Mouse (Mus musculus) small intestine, adult 2 months (tissue): ENCODE data around the gene Usp54. TPM values are rescaled to one million over a fixed set of nuclear protein-coding genes. Genes with fewer than 3 reads are reported as not detected.
A peak's percentile ranks its signal among the peaks of the same experiment; 100 is the strongest.

ENCODE experiments used
- H3K27ac ChIP-seq: fragments of 200-500 bp; 2 replicates; pipeline ENCODE4 v1.5.1; 2012; ENCODE audit warnings: low read depth, low read length, control low read depth, inconsistent platforms; ENCODE audit not compliant: insufficient read depth
- H3K27me3 ChIP-seq: fragments of 200-500 bp; 2 replicates; pipeline ENCODE4 v1.6.1; 2012; ENCODE audit warnings: mild to moderate bottlenecking, moderate library complexity, low read length, inconsistent platforms; ENCODE audit not compliant: control insufficient read depth, insufficient read depth
- H3K36me3 ChIP-seq: fragments of 200-500 bp; 2 replicates; pipeline ENCODE4 v1.6.1; 2012; ENCODE audit warnings: mild to moderate bottlenecking, low read length, control low read depth, inconsistent platforms; ENCODE audit not compliant: control insufficient read depth, insufficient read depth
- H3K4me1 ChIP-seq: fragments of 200-500 bp; 2 replicates; pipeline ENCODE4 v1.6.1; 2012; ENCODE audit warnings: low read length, inconsistent platforms, mixed read lengths; ENCODE audit not compliant: control insufficient read depth, insufficient read depth, insufficient read length
- H3K4me3 ChIP-seq: fragments of 200-500 bp; 2 replicates; pipeline ENCODE4 v1.5.1; 2012; ENCODE audit warnings: low read depth, mild to moderate bottlenecking, control low read depth, inconsistent platforms, low read length, moderate library complexity
- CTCF ChIP-seq: fragments of 200-500 bp; IDR thresholded peaks from 2 replicates; pipeline ENCODE4 v1.5.1; 2012; ENCODE audit warnings: low read depth, mild to moderate bottlenecking, control low read depth, inconsistent platforms, low read length, moderate library complexity, mixed read lengths; ENCODE audit not compliant: insufficient replicate concordance, insufficient read length; ENCODE audit errors: extremely low read depth
- POLR2A ChIP-seq: fragments of 200-500 bp; IDR thresholded peaks from 2 replicates; pipeline ENCODE4 v1.6.1; 2012; ENCODE audit warnings: low read depth, mild to moderate bottlenecking, control low read depth, inconsistent platforms, low read length, moderate library complexity
- WGBS: fragments of 180-500 bp; shearing (Covaris S2); methylation state at CpG from one replicate; pipeline ENCODE4 v1.1.7; 2018; 5-methylcytosine and 5-hydroxymethylcytosine counted together
- polyA plus RNA-seq: library from polyadenylated mRNA; depleted of rRNA; stranded (reverse); fragments of >200 nt; gene quantifications from 2 replicates; pipeline ENCODE4 v1.2.3, GENCODE M21; 2012; rRNA removed

The Usp54 gene
- 1.2 and 1.4 TPM in 2 replicates for polyA plus RNA-seq

GRCm38 (mm10) chr14:20640644-20641437, at the start of gene Usp54:
Gene Usp54, minus strand, starts transcription at chr14:20641063.
- TF ChIP-seq CTCF (no peak), POLR2A (peak; percentile 89)
- Histone ChIP-seq H3K4me1 (peaks cover 3% of the 10 kb centered on the region; the same call in 1 of the 2 replicates), H3K27ac (peak within 1 kb of the TSS; percentile 94), H3K4me3 (peak within 1 kb of the TSS; percentile 97), H3K36me3 (no peaks in the 10 kb centered on the region; the same call in 1 of the 2 replicates), H3K27me3 (no peaks in the 10 kb centered on the region)
- WGBS, result under 1% methylated on average over 73 of the region's 73 CpGs

- Histone ChIP-seq H3K4me3 (no peak overlapping the region), H3K27ac (no peak overlapping the region), H3K27me3 (no peaks in the 10 kb centered on the region), H3K36me3 (peaks cover 91% of the 10 kb centered on the region), H3K4me1 (no peaks in the 10 kb centered on the region)
- TF ChIP-seq POLR2A (no peak), CTCF (no peak)
- 84% methylated on average over 2 of the region's 2 CpGs for WGBS
Measured at GRCm38 (mm10) chr14:20689009-20689408, 48.1 kb upstream of the Usp54 start.

GRCm38 (mm10) chr14:20686576-20686975, 45.7 kb upstream of the Usp54 start:
- H3K4me1 ChIP-seq, result peaks cover 6% of the 10 kb centered on the region; the same call in 1 of the 2 replicates
- peaks cover 93% of the 10 kb centered on the region for H3K36me3 ChIP-seq
- 93% methylated on average over 3 of the region's 3 CpGs for WGBS
- TF ChIP-seq CTCF (no peak), POLR2A (no peak)
- H3K27me3 ChIP-seq, result no peaks in the 10 kb centered on the region
- H3K4me3 ChIP-seq, result no peak overlapping the region
- no peak overlapping the region for H3K27ac ChIP-seq

GRCm38 (mm10) chr14:20682498-20682897, 41.6 kb upstream of the Usp54 start:
- TF ChIP-seq CTCF, result no peak
- no peak for TF ChIP-seq POLR2A
- Histone ChIP-seq H3K27me3 (no peaks in the 10 kb centered on the region), H3K4me3 (no peak overlapping the region), H3K4me1 (peaks cover 7% of the 10 kb centered on the region; the same call in 1 of the 2 replicates), H3K27ac (peak overlapping the region; percentile 25; the same call in 1 of the 2 replicates), H3K36me3 (peaks cover 91% of the 10 kb centered on the region)
- 25% methylated on average over 3 of the region's 3 CpGs for WGBS

- peaks cover 8% of the 10 kb centered on the region; the same call in 1 of the 2 replicates for H3K4me1 ChIP-seq
- H3K27me3 ChIP-seq, result no peaks in the 10 kb centered on the region
- WGBS, result 75% methylated on average over 2 of the region's 2 CpGs
- H3K36me3 ChIP-seq, result peaks cover 88% of the 10 kb centered on the region
- H3K4me3 ChIP-seq, result no peak overlapping the region
- TF ChIP-seq POLR2A (no peak), CTCF (no peak)
- H3K27ac ChIP-seq, result peak overlapping the region; percentile 25
Measured at GRCm38 (mm10) chr14:20681742-20682141, 40.9 kb upstream of the Usp54 start.

GRCm38 (mm10) chr14:20677906-20678305, 37.0 kb upstream of the Usp54 start:
- 72% methylated on average over 4 of the region's 4 CpGs for WGBS
- Histone ChIP-seq H3K27me3 (no peaks in the 10 kb centered on the region), H3K4me3 (no peak overlapping the region), H3K4me1 (peaks cover 17% of the 10 kb centered on the region; the same call in 1 of the 2 replicates), H3K36me3 (peaks cover 60% of the 10 kb centered on the region), H3K27ac (no peak overlapping the region)
- TF ChIP-seq POLR2A (no peak), CTCF (no peak)
